Mouse (Mus musculus) small intestine, adult 2 months (tissue): Measurements from ENCODE around the gene Camta1.

Source experiments
- CTCF ChIP-seq: fragments of 200-500 bp; IDR thresholded peaks from 2 replicates; pipeline ENCODE4 v1.5.1; 2012; ENCODE audit warnings: low read depth, mild to moderate bottlenecking, control low read depth, inconsistent platforms, low read length, moderate library complexity, mixed read lengths; ENCODE audit not compliant: insufficient replicate concordance, insufficient read length; ENCODE audit errors: extremely low read depth
- POLR2A ChIP-seq: fragments of 200-500 bp; IDR thresholded peaks from 2 replicates; pipeline ENCODE4 v1.6.1; 2012; ENCODE audit warnings: low read depth, mild to moderate bottlenecking, control low read depth, inconsistent platforms, low read length, moderate library complexity

- TF ChIP-seq CTCF (no peak), POLR2A (no peak)
These were observed 921.6 kb downstream of the Camta1 start for GRCm38 (mm10) chr4:150939991-150940651.
